Mouse (Mus musculus) kidney, embryonic 16.5 days (tissue): ENCODE results near the gene Cep128. TPM values are rescaled to one million over a fixed set of nuclear protein-coding genes. Genes with fewer than 3 reads are reported as not detected.
A peak's percentile ranks its signal among the peaks of the same experiment; 100 is the strongest.
"Not testable (repeated sequence)": the region's sequence is repeated elsewhere in the genome, so short reads cannot be mapped to it uniquely, and the experiment has no call there.

Experiments used
- ATAC-seq: fragments of 200-750 bp; cut with Nextera tagmentation; 2 replicates; pipeline ENCODE4 v1.8.0; 2017; ENCODE audit warnings: moderate TSS enrichment; ENCODE audit not compliant: low FRiP score, low TSS enrichment
- H3K27ac ChIP-seq: fragments of 300-500 bp; sonication (generic); 2 replicates; pipeline ENCODE4 v1.5.1; 2014; ENCODE audit warnings: low read length
- H3K27me3 ChIP-seq: fragments of 300-500 bp; sonication (generic); 2 replicates; pipeline ENCODE4 v1.6.1; 2014; ENCODE audit warnings: low read length, control low read depth, mixed read lengths; ENCODE audit not compliant: insufficient read depth
- H3K36me3 ChIP-seq: fragments of 300-500 bp; sonication (generic); 2 replicates; pipeline ENCODE4 v1.6.1; 2014; ENCODE audit warnings: low read length, control low read depth, mixed read lengths; ENCODE audit not compliant: insufficient read depth
- H3K4me1 ChIP-seq: fragments of 300-500 bp; sonication (generic); 2 replicates; pipeline ENCODE4 v1.6.1; 2014; ENCODE audit warnings: low read length, control low read depth, mixed read lengths; ENCODE audit not compliant: insufficient read depth
- H3K4me2 ChIP-seq: fragments of 300-500 bp; sonication (generic); replicated peaks from 2 replicates; pipeline ENCODE4 v1.6.1; 2014; ENCODE audit warnings: low read depth, low read length
- H3K4me3 ChIP-seq: fragments of 300-500 bp; sonication (generic); 2 replicates; pipeline ENCODE4 v1.5.1; 2014; ENCODE audit warnings: mild to moderate bottlenecking, low read length
- H3K9ac ChIP-seq: fragments of 300-500 bp; sonication (generic); replicated peaks from 2 replicates; pipeline ENCODE4 v1.6.1; 2014; ENCODE audit warnings: low read length
- H3K9me3 ChIP-seq: fragments of 300-500 bp; sonication (generic); 2 replicates; pipeline ENCODE4 v1.6.1; 2016; ENCODE audit warnings: low read length, control low read depth
- WGBS: fragments of 180-500 bp; shearing (Covaris S2); extraction: QIAGEN DNeasy Blood & Tissue Kit; methylation state at CpG from one replicate; pipeline ENCODE4 v1.1.7; 2014; 5-methylcytosine and 5-hydroxymethylcytosine counted together
- polyA plus RNA-seq: library from polyadenylated mRNA; unstranded; fragments of >200 nt; fragmentation: Nextera tagmentation; extraction: Ambion mirVana; gene quantifications from 2 replicates; pipeline ENCODE4 v1.2.1, GENCODE M21; 2015

The Cep128 gene
- polyA plus RNA-seq, 1 experiment from 2014 or later, result 7.2 TPM

DNA sequence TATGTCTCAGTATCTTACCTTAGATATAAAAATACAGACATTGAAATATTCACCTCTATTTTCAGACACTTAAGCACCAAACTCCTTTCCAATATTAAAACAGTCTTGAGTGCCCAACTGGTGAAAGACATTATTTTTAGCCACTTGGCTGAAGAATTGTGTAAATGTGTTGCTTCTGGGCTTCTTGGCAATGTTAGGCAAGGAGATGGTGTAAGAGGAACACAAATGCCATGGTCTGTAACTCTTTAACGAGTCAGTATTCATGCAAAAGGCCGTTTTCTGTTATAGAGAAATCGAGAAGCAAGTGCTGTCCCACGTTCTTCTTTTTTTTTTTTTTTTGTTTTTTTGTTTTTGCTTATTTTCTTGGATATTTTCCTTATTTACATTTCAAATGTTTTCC is 26.1 kb upstream of the Cep128 start:
- Histone ChIP-seq H3K4me1 (peaks cover 15% of the 10 kb centered on the region), H3K9me3 (no peaks in the 10 kb centered on the region), H3K27me3 (no peaks in the 10 kb centered on the region), H3K36me3 (no peaks in the 10 kb centered on the region), H3K4me3 (no peak overlapping the region), H3K9ac (no peak overlapping the region), H3K4me2 (no peak overlapping the region), H3K27ac (no peak overlapping the region)
- ATAC-seq, result no peak
- 79% methylated on average over 4 of the region's 4 CpGs for WGBS

DNA sequence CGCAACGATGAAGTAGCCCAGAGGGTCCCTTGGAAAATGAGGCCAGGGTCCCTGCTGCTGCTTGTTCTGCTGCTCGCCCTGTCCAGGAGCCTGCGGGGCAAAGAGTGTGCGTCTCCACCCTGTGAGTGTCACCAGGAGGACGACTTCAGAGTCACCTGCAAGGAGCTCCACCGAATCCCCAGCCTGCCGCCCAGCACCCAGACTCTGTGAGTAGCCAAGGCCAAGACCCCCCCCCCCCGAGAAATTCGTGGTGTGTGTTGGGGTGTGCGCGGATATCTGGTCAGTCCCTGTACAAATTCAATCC is 16.8 kb upstream of the Cep128 start:
- H3K9me3 ChIP-seq, result no peaks in the 10 kb centered on the region
- peaks cover 24% of the 10 kb centered on the region for H3K27me3 ChIP-seq
- WGBS, result 6% methylated on average over 12 of the region's 12 CpGs
- peak overlapping the region; percentile 56 for H3K4me3 ChIP-seq
- H3K4me1 ChIP-seq, result peaks cover 7% of the 10 kb centered on the region; the same call in 1 of the 2 replicates
- H3K27ac ChIP-seq, result no peak overlapping the region
- no peaks in the 10 kb centered on the region for H3K36me3 ChIP-seq
- no peak; the same call in 1 of the 2 replicates for ATAC-seq
- peak overlapping the region; percentile 96 for H3K4me2 ChIP-seq
- peak overlapping the region; percentile 49; the same call in 1 of the 2 replicates for H3K9ac ChIP-seq

DNA sequence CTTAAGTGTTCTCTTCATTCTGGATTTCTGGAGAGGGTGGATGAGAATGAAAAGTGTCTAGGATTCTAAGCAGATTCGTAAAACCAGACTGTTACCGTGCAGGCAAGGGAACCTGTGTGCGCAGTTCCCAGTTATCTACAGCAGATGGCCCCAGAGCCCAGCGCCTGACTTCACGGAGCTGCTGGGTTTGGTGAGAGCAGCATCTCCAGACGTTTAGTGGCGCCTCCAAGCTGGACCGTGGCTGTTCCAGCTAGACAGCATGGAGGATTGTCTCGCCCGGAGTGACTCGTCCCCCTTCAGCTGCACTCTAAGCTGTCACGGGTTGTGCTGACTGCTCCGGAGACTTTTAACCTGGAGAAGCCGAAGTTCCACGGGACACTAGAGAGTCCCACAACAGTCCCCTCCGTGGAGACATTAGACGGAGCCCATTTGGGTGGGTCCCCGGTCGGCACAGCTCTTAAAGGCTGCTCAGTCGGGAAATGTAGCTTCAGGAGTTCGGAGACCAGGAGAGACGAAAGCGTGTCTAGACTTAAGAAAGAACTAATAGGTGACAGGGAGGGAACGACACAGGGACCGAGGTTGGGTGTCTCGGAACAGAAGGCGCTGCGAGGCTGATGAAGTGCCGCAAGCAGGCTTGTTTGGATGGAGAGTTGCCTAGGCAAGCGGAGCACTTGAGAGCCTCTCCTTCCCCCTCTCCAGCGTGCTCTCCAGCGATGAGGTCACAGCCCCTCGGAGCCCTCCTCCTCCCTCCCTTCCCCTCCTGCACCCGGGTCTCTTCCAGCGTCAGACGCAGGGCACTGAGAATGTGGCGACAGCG is 16.2 kb upstream of the Cep128 start:
- H3K9me3 ChIP-seq, result no peaks in the 10 kb centered on the region
- peak overlapping the region; percentile 96 for H3K4me2 ChIP-seq
- under 1% methylated on average over 38 of the region's 38 CpGs for WGBS
- peaks cover 24% of the 10 kb centered on the region for H3K27me3 ChIP-seq
- peak; percentile 96 for ATAC-seq
- no peaks in the 10 kb centered on the region for H3K36me3 ChIP-seq
- H3K27ac ChIP-seq, result no peak overlapping the region
- H3K4me3 ChIP-seq, result peak overlapping the region; percentile 56
- H3K4me1 ChIP-seq, result peaks cover 7% of the 10 kb centered on the region; the same call in 1 of the 2 replicates
- peak overlapping the region; percentile 49 for H3K9ac ChIP-seq

DNA sequence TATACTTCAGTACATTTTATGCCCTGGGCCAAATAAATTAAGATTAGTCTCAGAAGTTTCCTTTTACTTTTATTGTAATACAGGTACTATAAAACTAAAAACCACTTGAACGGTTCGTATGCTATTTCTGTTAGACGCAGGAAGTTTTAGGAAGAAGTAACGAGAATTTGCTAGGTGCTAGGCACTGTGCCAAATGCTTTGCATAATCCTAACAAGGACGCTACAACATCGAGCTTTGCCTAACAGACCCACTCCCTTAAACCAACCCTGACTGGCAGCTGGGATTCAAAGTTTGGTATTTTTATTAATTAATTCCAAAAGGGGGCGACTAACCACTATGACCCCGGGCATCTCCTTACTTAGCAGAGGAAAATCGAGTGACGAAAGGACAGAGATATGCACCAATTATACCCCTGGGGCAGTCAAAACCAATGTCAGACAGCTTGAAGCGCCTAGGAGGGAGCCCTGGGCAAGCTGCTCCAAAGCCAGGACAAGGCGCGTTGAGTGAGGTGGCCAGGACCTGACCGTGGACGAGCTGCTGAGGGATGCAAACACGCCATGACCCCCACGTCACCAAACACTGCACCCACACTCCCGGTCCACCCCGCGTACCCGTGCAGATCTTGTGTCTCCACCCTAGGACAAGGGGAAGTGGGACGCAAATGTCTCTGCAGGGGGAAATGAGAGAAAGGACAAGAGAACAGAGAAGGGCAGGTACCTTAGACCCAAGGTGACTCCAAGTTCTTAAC is 519 bp downstream of the Cep128 start:
- H3K4me1 ChIP-seq, result peaks cover 4% of the 10 kb centered on the region; the same call in 1 of the 2 replicates
- peak overlapping the region; percentile 75 for H3K4me3 ChIP-seq
- H3K36me3 ChIP-seq, result no peaks in the 10 kb centered on the region
- no peaks in the 10 kb centered on the region for H3K9me3 ChIP-seq
- 5% methylated on average over 22 of the region's 22 CpGs for WGBS
- peak overlapping the region; percentile 65 for H3K9ac ChIP-seq
- ATAC-seq, result peak; percentile 73
- no peak overlapping the region for H3K27ac ChIP-seq
- peak overlapping the region; percentile 76 for H3K4me2 ChIP-seq
- H3K27me3 ChIP-seq, result no peaks in the 10 kb centered on the region

DNA sequence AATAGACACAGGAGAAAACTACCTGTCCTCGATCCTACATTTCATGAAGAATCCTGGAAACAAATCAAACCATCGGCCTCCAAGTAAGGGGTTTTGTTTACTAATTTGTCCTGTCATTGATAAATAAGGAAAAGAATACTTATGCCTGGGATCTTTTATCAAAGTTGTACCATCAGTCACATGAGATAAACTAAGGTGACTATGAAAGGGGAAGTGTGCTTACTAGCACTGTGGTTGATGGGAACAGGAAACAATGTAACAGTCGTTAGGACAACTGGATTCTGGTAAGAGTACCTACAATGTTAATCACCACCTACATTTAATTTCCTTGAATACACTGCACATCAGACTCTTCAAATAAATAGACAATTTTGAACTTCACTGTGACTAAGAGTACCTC is 15.0 kb downstream of the Cep128 start:
- Histone ChIP-seq H3K27me3 (no peaks in the 10 kb centered on the region), H3K4me2 (no peak overlapping the region), H3K9ac (no peak overlapping the region), H3K4me3 (no peak overlapping the region), H3K27ac (no peak overlapping the region), H3K36me3 (peaks cover 3% of the 10 kb centered on the region), H3K9me3 (0 out of 2 replicates have a peak, but pooled peaks cover 3% of the 10 kb centered on the region), H3K4me1 (no peaks in the 10 kb centered on the region)
- ATAC-seq, result no peak
- 92% methylated on average over 3 of the region's 3 CpGs for WGBS

DNA sequence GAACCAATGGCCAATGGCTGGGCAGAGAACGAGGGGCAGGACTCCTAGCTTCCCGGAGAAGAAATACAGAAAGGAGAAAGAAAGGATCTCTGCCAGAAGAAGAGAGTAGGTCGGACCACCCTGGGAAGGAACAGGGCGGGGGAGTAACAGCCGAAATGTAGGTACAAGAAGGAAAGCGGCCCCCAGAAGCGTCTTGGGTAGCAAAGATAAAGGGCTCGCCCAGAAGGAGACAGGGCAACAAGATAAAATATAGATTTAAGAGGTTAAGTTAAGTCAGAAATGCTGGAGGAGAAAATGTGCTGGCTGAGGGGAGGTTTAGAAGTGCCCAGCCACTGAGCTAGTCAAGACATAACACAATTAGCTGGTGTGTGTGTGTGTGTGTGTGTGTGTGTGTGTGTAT is 30.4 kb downstream of the Cep128 start:
- Histone ChIP-seq H3K36me3 (no peaks in the 10 kb centered on the region), H3K9me3 (no peaks in the 10 kb centered on the region), H3K4me3 (no peak overlapping the region), H3K27me3 (no peaks in the 10 kb centered on the region), H3K9ac (no peak overlapping the region), H3K4me2 (no peak overlapping the region), H3K4me1 (no peaks in the 10 kb centered on the region), H3K27ac (no peak overlapping the region)
- ATAC-seq, result no peak
- 91% methylated on average over 8 of the region's 8 CpGs for WGBS

DNA sequence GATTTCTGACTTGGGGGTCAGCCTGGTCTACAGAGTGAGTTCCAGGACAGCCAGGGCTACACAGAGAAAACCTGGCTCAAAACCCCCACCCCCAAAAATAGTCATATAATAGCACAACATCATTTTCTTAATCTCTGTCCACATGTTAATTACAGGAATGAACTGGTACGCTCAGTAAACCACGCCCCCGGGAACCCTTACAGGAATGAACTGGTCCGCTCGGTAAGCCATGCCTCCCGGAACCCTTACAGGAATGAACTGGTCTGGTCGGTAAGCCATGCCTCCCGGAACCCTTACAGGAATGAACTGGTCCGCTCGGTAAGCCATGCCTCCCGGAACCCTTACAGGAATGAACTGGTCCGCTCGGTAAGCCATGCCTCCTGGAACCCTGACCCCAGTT is 45.6 kb downstream of the Cep128 start:
- WGBS, result 95% methylated on average over 13 of the region's 13 CpGs
- not testable (repeated sequence) for H3K4me3 ChIP-seq, H3K27ac ChIP-seq, H3K4me1 ChIP-seq, H3K4me2 ChIP-seq, H3K9ac ChIP-seq, H3K36me3 ChIP-seq, H3K9me3 ChIP-seq, ATAC-seq, H3K27me3 ChIP-seq

DNA sequence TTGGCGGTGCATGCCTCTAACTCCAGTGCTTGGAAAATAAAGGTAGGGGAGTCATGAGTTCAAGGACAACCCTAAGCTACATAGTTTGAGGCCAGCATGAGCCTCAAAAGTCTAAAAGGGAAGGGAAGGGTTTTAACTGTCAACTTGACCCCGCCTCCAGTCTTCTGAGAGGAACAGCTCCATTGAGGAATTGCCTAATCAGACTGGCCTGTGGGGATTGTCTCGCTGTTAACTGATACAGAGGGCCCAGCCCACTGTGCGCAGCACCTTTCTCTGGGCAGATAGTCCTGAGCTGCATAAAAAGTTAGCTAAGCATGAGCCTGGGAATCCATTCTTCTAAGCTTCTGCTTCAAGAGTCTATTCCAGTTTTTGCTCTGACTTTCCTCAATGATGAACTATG is 56.7 kb downstream of the Cep128 start:
- Histone ChIP-seq H3K27ac (no peak overlapping the region), H3K9me3 (no peaks in the 10 kb centered on the region), H3K4me3 (no peak overlapping the region), H3K36me3 (no peaks in the 10 kb centered on the region), H3K27me3 (no peaks in the 10 kb centered on the region), H3K9ac (no peak overlapping the region), H3K4me1 (no peaks in the 10 kb centered on the region), H3K4me2 (no peak overlapping the region)
- no peak for ATAC-seq
- 77% methylated on average over 4 of the region's 4 CpGs for WGBS

DNA sequence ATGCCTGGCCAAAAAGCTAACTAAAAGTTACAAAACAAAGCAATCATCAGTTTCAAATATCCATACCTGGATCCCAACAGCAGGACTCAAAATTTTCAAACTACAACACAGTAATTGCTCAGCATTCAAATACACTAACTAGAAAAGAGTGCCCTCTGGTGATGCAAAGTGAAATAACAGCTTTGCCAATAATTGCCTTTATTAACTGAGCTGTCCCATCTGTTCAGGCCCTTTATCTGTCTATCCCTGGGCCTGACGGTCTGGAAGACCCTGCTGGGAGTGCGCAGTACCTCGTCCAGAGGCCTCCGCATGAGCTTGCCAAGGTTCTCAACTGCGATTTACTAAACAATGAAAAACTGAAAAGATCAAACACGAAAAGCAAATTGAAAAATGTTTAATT is 58.1 kb downstream of the Cep128 start:
- no peaks in the 10 kb centered on the region for H3K4me1 ChIP-seq
- no peaks in the 10 kb centered on the region for H3K9me3 ChIP-seq
- H3K9ac ChIP-seq, result no peak overlapping the region
- 58% methylated on average over 6 of the region's 6 CpGs for WGBS
- H3K4me2 ChIP-seq, result no peak overlapping the region
- ATAC-seq, result 0 out of 2 replicates have a peak, but pooled peaks have one; percentile 42
- no peak overlapping the region for H3K4me3 ChIP-seq
- H3K27me3 ChIP-seq, result no peaks in the 10 kb centered on the region
- H3K36me3 ChIP-seq, result no peaks in the 10 kb centered on the region
- H3K27ac ChIP-seq, result no peak overlapping the region

DNA sequence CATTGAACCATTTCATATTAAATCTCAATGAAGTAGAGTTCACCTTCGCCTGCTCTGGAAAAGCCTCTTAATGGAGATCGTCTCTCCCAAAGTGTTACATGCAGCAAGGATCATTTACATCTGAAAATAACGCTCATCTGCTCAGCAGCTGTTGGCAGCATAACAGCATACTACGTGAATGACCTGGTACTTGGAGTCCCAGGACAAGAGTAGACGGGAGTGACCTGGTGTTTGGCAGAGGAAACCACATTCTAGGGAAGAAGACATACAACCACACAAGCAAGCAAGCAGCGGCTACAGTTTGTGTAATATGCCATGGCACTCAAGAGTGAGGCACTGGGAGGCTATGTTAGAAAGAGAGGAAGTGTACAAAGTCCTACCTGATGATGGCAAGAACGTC is 69.2 kb downstream of the Cep128 start:
- no peaks in the 10 kb centered on the region for H3K27me3 ChIP-seq
- no peaks in the 10 kb centered on the region for H3K9me3 ChIP-seq
- no peak for ATAC-seq
- H3K36me3 ChIP-seq, result no peaks in the 10 kb centered on the region
- 89% methylated on average over 7 of the region's 7 CpGs for WGBS
- H3K27ac ChIP-seq, result no peak overlapping the region
- no peaks in the 10 kb centered on the region for H3K4me1 ChIP-seq
- H3K9ac ChIP-seq, result no peak overlapping the region
- H3K4me3 ChIP-seq, result no peak overlapping the region
- H3K4me2 ChIP-seq, result no peak overlapping the region
